Mouse (Mus musculus) limb, embryonic 12.5 days (tissue): ENCODE results near the gene Nr1h4. TPM values are rescaled to one million over a fixed set of nuclear protein-coding genes. Genes with fewer than 3 reads are reported as not detected.
"Not testable (repeated sequence)": the region's sequence is repeated elsewhere in the genome, so short reads cannot be mapped to it uniquely, and the experiment has no call there.

Source experiments
- ATAC-seq: fragments of 200-750 bp; cut with Nextera tagmentation; 2 replicates; pipeline ENCODE4 v1.8.0; 2017; ENCODE audit warnings: low read depth, moderate TSS enrichment; ENCODE audit not compliant: insufficient number of reproducible peaks, insufficient read depth, low FRiP score, low TSS enrichment
- H3K27ac ChIP-seq: fragments of 300-500 bp; sonication (generic); 2 replicates; pipeline ENCODE4 v1.5.1; 2016; ENCODE audit warnings: mild to moderate bottlenecking, moderate library complexity
- H3K27me3 ChIP-seq: fragments of 300-500 bp; sonication (generic); 2 replicates; pipeline ENCODE4 v1.6.1; 2016; ENCODE audit warnings: mild to moderate bottlenecking, moderate library complexity
- H3K36me3 ChIP-seq: fragments of 300-500 bp; sonication (generic); 2 replicates; pipeline ENCODE4 v1.6.1; 2016; ENCODE audit warnings: mild to moderate bottlenecking, moderate library complexity
- H3K4me1 ChIP-seq: fragments of 300-500 bp; sonication (generic); replicated peaks from 2 replicates; pipeline ENCODE4 v1.6.1; 2016
- H3K4me2 ChIP-seq: fragments of 300-500 bp; sonication (generic); 2 replicates; pipeline ENCODE4 v1.6.1; 2016; ENCODE audit warnings: mild to moderate bottlenecking, moderate library complexity
- H3K4me3 ChIP-seq: fragments of 300-500 bp; sonication (generic); replicated peaks from 2 replicates; pipeline ENCODE4 v1.5.1; 2016; ENCODE audit warnings: mild to moderate bottlenecking
- H3K9ac ChIP-seq: fragments of 300-500 bp; sonication (generic); replicated peaks from 2 replicates; pipeline ENCODE4 v1.6.1; 2016; ENCODE audit warnings: mild to moderate bottlenecking, moderate library complexity
- H3K9me3 ChIP-seq: fragments of 300-500 bp; sonication (generic); 2 replicates; pipeline ENCODE4 v1.6.1; 2016; ENCODE audit warnings: mild to moderate bottlenecking, moderate library complexity
- WGBS: fragments of 180-500 bp; shearing (Covaris S2); methylation state at CpG from one replicate; pipeline ENCODE4 v1.1.7; 2016; 5-methylcytosine and 5-hydroxymethylcytosine counted together
- polyA plus RNA-seq: library from polyadenylated mRNA; unstranded; fragments of >200 nt; fragmentation: Nextera tagmentation; extraction: Ambion mirVana; gene quantifications from 2 replicates; pipeline ENCODE4 v1.2.1, GENCODE M21; 2016

Gene Nr1h4
- not detected in 2 replicates for polyA plus RNA-seq

GRCm38 (mm10) chr10:89532929-89533727, at the start of gene Nr1h4:
Nr1h4 (minus strand) TSS chr10:89533585.
- Histone ChIP-seq H3K4me3 (no peak within 1 kb of the TSS), H3K9ac (no peak within 1 kb of the TSS)
- 78% methylated on average over 17 of the region's 17 CpGs for WGBS

GRCm38 (mm10) chr10:89578801-89579200, 45.4 kb upstream of the Nr1h4 start:
- no peaks in the 10 kb centered on the region for H3K4me1 ChIP-seq
- no peak for ATAC-seq
- WGBS: 85% methylated on average over 4 of the region's 4 CpGs
- no peak overlapping the region for H3K4me2 ChIP-seq
- no peak overlapping the region for H3K9ac ChIP-seq
- H3K27ac ChIP-seq: no peak overlapping the region
- no peaks in the 10 kb centered on the region for H3K36me3 ChIP-seq
- H3K4me3 ChIP-seq: no peak overlapping the region
- H3K27me3 ChIP-seq: no peaks in the 10 kb centered on the region
- no peaks in the 10 kb centered on the region for H3K9me3 ChIP-seq

More at GRCm38 (mm10) chr10:89532929-89533727, at the start of gene Nr1h4:
- Histone ChIP-seq H3K36me3 (no peaks in the 10 kb centered on the region), H3K27ac (no peak within 1 kb of the TSS), H3K9me3 (no peaks in the 10 kb centered on the region), H3K4me2 (no peak within 1 kb of the TSS), H3K4me1 (no peaks in the 10 kb centered on the region), H3K27me3 (no peaks in the 10 kb centered on the region)
- no peak for ATAC-seq

- H3K36me3 ChIP-seq: no peaks in the 10 kb centered on the region
- 80% methylated on average over 3 of the region's 3 CpGs for WGBS
- no peaks in the 10 kb centered on the region for H3K9me3 ChIP-seq
Measured at GRCm38 (mm10) chr10:89577666-89578065, 44.3 kb upstream of the Nr1h4 start.

GRCm38 (mm10) chr10:89573421-89573820, 40.0 kb upstream of the Nr1h4 start:
- Histone ChIP-seq H3K27ac (no peak overlapping the region), H3K9me3 (no peaks in the 10 kb centered on the region), H3K4me3 (no peak overlapping the region), H3K27me3 (no peaks in the 10 kb centered on the region), H3K4me2 (no peak overlapping the region), H3K36me3 (no peaks in the 10 kb centered on the region), H3K4me1 (no peaks in the 10 kb centered on the region), H3K9ac (no peak overlapping the region)
- 87% methylated on average over 3 of the region's 3 CpGs for whole genome bisulfite sequencing
- ATAC-seq: no peak

More at GRCm38 (mm10) chr10:89577666-89578065, 44.3 kb upstream of the Nr1h4 start:
- Histone ChIP-seq H3K4me3 (no peak overlapping the region), H3K27me3 (no peaks in the 10 kb centered on the region), H3K9ac (no peak overlapping the region), H3K4me2 (no peak overlapping the region), H3K4me1 (no peaks in the 10 kb centered on the region), H3K27ac (no peak overlapping the region)
- no peak for ATAC-seq

GRCm38 (mm10) chr10:89572946-89573345, 39.6 kb upstream of the Nr1h4 start:
- H3K36me3 ChIP-seq: no peaks in the 10 kb centered on the region
- H3K27me3 ChIP-seq: no peaks in the 10 kb centered on the region
- no peak for ATAC-seq
- H3K4me1 ChIP-seq: no peaks in the 10 kb centered on the region
- H3K4me3 ChIP-seq: no peak overlapping the region
- H3K4me2 ChIP-seq: no peak overlapping the region
- no peaks in the 10 kb centered on the region for H3K9me3 ChIP-seq
- no peak overlapping the region for H3K27ac ChIP-seq
- no peak overlapping the region for H3K9ac ChIP-seq
- WGBS: 93% methylated on average over 6 of the region's 6 CpGs

GRCm38 (mm10) chr10:89567391-89567790, 34.0 kb upstream of the Nr1h4 start:
- no peak overlapping the region for H3K9ac ChIP-seq
- H3K4me1 ChIP-seq: no peaks in the 10 kb centered on the region
- no peaks in the 10 kb centered on the region for H3K9me3 ChIP-seq
- no peaks in the 10 kb centered on the region for H3K27me3 ChIP-seq
- H3K4me2 ChIP-seq: no peak overlapping the region
- H3K36me3 ChIP-seq: no peaks in the 10 kb centered on the region
- 96% methylated on average over 2 of the region's 2 CpGs for WGBS
- H3K4me3 ChIP-seq: no peak overlapping the region
- H3K27ac ChIP-seq: no peak overlapping the region
- ATAC-seq: no peak

GRCm38 (mm10) chr10:89565301-89566022, 32.1 kb upstream of the Nr1h4 start:
- no peak for ATAC-seq
- Histone ChIP-seq H3K27ac (no peak overlapping the region), H3K27me3 (no peaks in the 10 kb centered on the region)

GRCm38 (mm10) chr10:89562113-89562512, 28.7 kb upstream of the Nr1h4 start:
- Histone ChIP-seq H3K27me3 (no peaks in the 10 kb centered on the region), H3K27ac (no peak overlapping the region), H3K9ac (no peak overlapping the region), H3K9me3 (no peaks in the 10 kb centered on the region), H3K4me2 (no peak overlapping the region), H3K4me3 (no peak overlapping the region), H3K4me1 (no peaks in the 10 kb centered on the region), H3K36me3 (no peaks in the 10 kb centered on the region)
- WGBS: 94% methylated on average over 6 of the region's 6 CpGs
- no peak for ATAC-seq

More at GRCm38 (mm10) chr10:89565301-89566022, 32.1 kb upstream of the Nr1h4 start:
- no peak overlapping the region for H3K4me3 ChIP-seq
- no peaks in the 10 kb centered on the region for H3K4me1 ChIP-seq
- WGBS: 84% methylated on average over 9 of the region's 9 CpGs
- no peak overlapping the region for H3K9ac ChIP-seq
- H3K9me3 ChIP-seq: no peaks in the 10 kb centered on the region
- H3K4me2 ChIP-seq: no peak overlapping the region
- H3K36me3 ChIP-seq: no peaks in the 10 kb centered on the region

GRCm38 (mm10) chr10:89559351-89559750, 26.0 kb upstream of the Nr1h4 start:
- Histone ChIP-seq H3K4me2 (no peak overlapping the region), H3K27me3 (no peaks in the 10 kb centered on the region), H3K27ac (no peak overlapping the region), H3K9me3 (no peaks in the 10 kb centered on the region), H3K9ac (no peak overlapping the region), H3K36me3 (no peaks in the 10 kb centered on the region), H3K4me1 (no peaks in the 10 kb centered on the region), H3K4me3 (no peak overlapping the region)
- no peak for ATAC-seq
- 86% methylated on average over 3 of the region's 3 CpGs for WGBS

GRCm38 (mm10) chr10:89554885-89555284, 21.5 kb upstream of the Nr1h4 start:
- H3K9me3 ChIP-seq, ATAC-seq, H3K4me3 ChIP-seq, H3K27ac ChIP-seq, H3K4me1 ChIP-seq, H3K36me3 ChIP-seq, H3K27me3 ChIP-seq, H3K9ac ChIP-seq, H3K4me2 ChIP-seq: not testable (repeated sequence)
- 78% methylated on average over 13 of the region's 13 CpGs for WGBS

- H3K4me1 ChIP-seq, H3K9ac ChIP-seq, H3K36me3 ChIP-seq, H3K27me3 ChIP-seq, H3K9me3 ChIP-seq, ATAC-seq, H3K4me3 ChIP-seq, H3K27ac ChIP-seq, H3K4me2 ChIP-seq: not testable (repeated sequence)
- 81% methylated on average over 7 of the region's 7 CpGs for WGBS
Measured at GRCm38 (mm10) chr10:89553855-89554254, 20.5 kb upstream of the Nr1h4 start.
